Mouse (Mus musculus) megakaryocyte, embryonic 14.5 days (primary cell): ENCODE results near the gene Calhm5. TPM values are rescaled to one million over a fixed set of nuclear protein-coding genes. Genes with fewer than 3 reads are reported as not detected.

Source experiments
- H3K27me3 ChIP-seq: replicated peaks from 2 replicates; pipeline ENCODE3; 2012; ENCODE audit warnings: inconsistent platforms
- H3K36me3 ChIP-seq: replicated peaks from 2 replicates; pipeline ENCODE3; 2012; ENCODE audit warnings: low read length, inconsistent platforms, mixed read lengths
- H3K4me1 ChIP-seq: 2 replicates; pipeline ENCODE4 v1.6.1; 2012; ENCODE audit warnings: inconsistent platforms
- H3K4me3 ChIP-seq: replicated peaks from 2 replicates; pipeline ENCODE3; 2012; ENCODE audit warnings: moderate library complexity, mild to moderate bottlenecking, inconsistent platforms
- H3K9me3 ChIP-seq: 2 replicates; pipeline ENCODE4 v1.6.1; 2012; ENCODE audit warnings: inconsistent platforms
- FLI1 ChIP-seq: IDR thresholded peaks from 2 replicates; pipeline ENCODE4 v1.6.1; 2012; ENCODE audit warnings: low read length, inconsistent platforms, mixed read lengths
- GATA1 ChIP-seq: IDR thresholded peaks from 3 replicates; pipeline ENCODE4 v1.6.1; 2012; ENCODE audit warnings: mixed read lengths, low read length, inconsistent platforms, borderline replicate concordance
- polyA plus RNA-seq: library from polyadenylated mRNA; stranded (reverse); fragments of >175 nt; gene quantifications from 2 replicates; pipeline ENCODE4 v1.2.3, GENCODE M21; 2012; ENCODE audit warnings: low replicate concordance; ENCODE audit not compliant: insufficient read depth

Gene Calhm5
- polyA plus RNA-seq, 1 experiment = not detected

GRCm38 (mm10) chr10:34074522-34075200 lies 21.7 kb downstream of the Calhm5 start:
- no peak overlapping the region for H3K4me3 ChIP-seq
- TF ChIP-seq GATA1 (no peak), FLI1 (no peak)
- no peaks in the 10 kb centered on the region for H3K4me1 ChIP-seq

GRCm38 (mm10) chr10:34071650-34072049 lies 24.7 kb downstream of the Calhm5 start:
- TF ChIP-seq FLI1 (no peak), GATA1 (no peak)
- Histone ChIP-seq H3K9me3 (no peaks in the 10 kb centered on the region), H3K27me3 (no peaks in the 10 kb centered on the region), H3K4me3 (no peak overlapping the region), H3K36me3 (no peaks in the 10 kb centered on the region), H3K4me1 (no peaks in the 10 kb centered on the region)

More at GRCm38 (mm10) chr10:34074522-34075200, 21.7 kb downstream of the Calhm5 start:
- Histone ChIP-seq H3K9me3 (no peaks in the 10 kb centered on the region), H3K36me3 (no peaks in the 10 kb centered on the region), H3K27me3 (no peaks in the 10 kb centered on the region)

- TF ChIP-seq GATA1 (no peak), FLI1 (no peak)
These were observed 25.3 kb downstream of the Calhm5 start for GRCm38 (mm10) chr10:34070999-34071492.

GRCm38 (mm10) chr10:34069606-34070005 lies 26.7 kb downstream of the Calhm5 start:
- TF ChIP-seq FLI1 (no peak), GATA1 (no peak)
- H3K4me1 ChIP-seq = no peaks in the 10 kb centered on the region
- no peak overlapping the region for H3K4me3 ChIP-seq
- no peaks in the 10 kb centered on the region for H3K27me3 ChIP-seq
- H3K36me3 ChIP-seq = no peaks in the 10 kb centered on the region
- H3K9me3 ChIP-seq = no peaks in the 10 kb centered on the region

More at GRCm38 (mm10) chr10:34070999-34071492, 25.3 kb downstream of the Calhm5 start:
- Histone ChIP-seq H3K27me3 (no peaks in the 10 kb centered on the region), H3K9me3 (no peaks in the 10 kb centered on the region), H3K36me3 (no peaks in the 10 kb centered on the region), H3K4me3 (no peak overlapping the region), H3K4me1 (no peaks in the 10 kb centered on the region)

GRCm38 (mm10) chr10:34066591-34066990 lies 29.7 kb downstream of the Calhm5 start:
- H3K27me3 ChIP-seq = no peaks in the 10 kb centered on the region
- no peaks in the 10 kb centered on the region for H3K9me3 ChIP-seq
- H3K4me1 ChIP-seq = no peaks in the 10 kb centered on the region
- no peak overlapping the region for H3K4me3 ChIP-seq
- no peaks in the 10 kb centered on the region for H3K36me3 ChIP-seq
- no peak for TF ChIP-seq GATA1
- no peak for TF ChIP-seq FLI1

- no peaks in the 10 kb centered on the region for H3K4me1 ChIP-seq
- no peak for TF ChIP-seq FLI1
- no peak for TF ChIP-seq GATA1
- no peaks in the 10 kb centered on the region for H3K9me3 ChIP-seq
- peaks cover 2% of the 10 kb centered on the region for H3K27me3 ChIP-seq
- no peak overlapping the region for H3K4me3 ChIP-seq
- no peaks in the 10 kb centered on the region for H3K36me3 ChIP-seq
These were observed 42.3 kb downstream of the Calhm5 start for GRCm38 (mm10) chr10:34053987-34054386.

- no peaks in the 10 kb centered on the region for H3K4me1 ChIP-seq
These were observed 52.1 kb downstream of the Calhm5 start, which contains the start of gene Calhm4 for GRCm38 (mm10) chr10:34044210-34044609. Gene Calhm4, minus strand, starts transcription at chr10:34044310.

More at GRCm38 (mm10) chr10:34044210-34044609, 52.1 kb downstream of the Calhm5 start, which contains the start of gene Calhm4:
- TF ChIP-seq FLI1 = no peak
- TF ChIP-seq GATA1 = no peak
- H3K27me3 ChIP-seq = peaks cover 5% of the 10 kb centered on the region
- H3K36me3 ChIP-seq = no peaks in the 10 kb centered on the region
- no peak within 1 kb of the TSS for H3K4me3 ChIP-seq
- no peaks in the 10 kb centered on the region for H3K9me3 ChIP-seq

Other genes starting within 250 kb of the Calhm5 start
- not detected in 2 replicates for gene Sult3a1, start 238.8 kb downstream of the Calhm5 start, polyA plus RNA-seq
- not detected in 2 replicates for gene Rsph4a, start 191.4 kb downstream of the Calhm5 start, polyA plus RNA-seq
- 1.1 TPM in 1 of 2 replicates, not detected in the other for gene Zup1, start 145.2 kb downstream of the Calhm5 start, polyA plus RNA-seq
- 67.5 and 118 TPM in 2 replicates for gene Rwdd1, start 76.9 kb downstream of the Calhm5 start, polyA plus RNA-seq
- gene Trappc3l, start 58.9 kb downstream of the Calhm5 start, polyA plus RNA-seq = not detected in 2 replicates
- not detected in 2 replicates for gene Calhm4, start 52.2 kb downstream of the Calhm5 start, polyA plus RNA-seq
- 2.8 and 3.0 TPM in 2 replicates for gene Calhm6, start 31.5 kb upstream of the Calhm5 start, polyA plus RNA-seq
- gene Dse, start 111.2 kb upstream of the Calhm5 start, polyA plus RNA-seq = 0.20 TPM in 1 of 2 replicates, not detected in the other
- 9.2 and 17.6 TPM in 2 replicates for gene Tspyl1, start 185.7 kb upstream of the Calhm5 start, polyA plus RNA-seq
- gene Tspyl4, start 200.9 kb upstream of the Calhm5 start, polyA plus RNA-seq = 1.6 TPM in 1 of 2 replicates, not detected in the other